Mouse (Mus musculus): ENCODE measurements around the gene Tnpo1. TPM values are rescaled to one million over a fixed set of nuclear protein-coding genes. Genes with fewer than 3 reads are reported as not detected.

Tnpo1 gene
- polyA plus RNA-seq, 1 experiment from 2014 or later, result 20.3 TPM

- Histone ChIP-seq H3K27me3 (replicated peaks; ENCODE audit: insufficient read depth, low read length) (no peaks in the 10 kb centered on the region), H3K4me2 (replicated peaks; ENCODE audit: low read depth, low read length) (peak overlapping the region; percentile 89), H3K27ac (ENCODE audit: low read length) (peak overlapping the region; percentile 97), H3K4me1 (ENCODE audit: insufficient read depth, low read depth, low read length) (peaks cover 6% of the 10 kb centered on the region), H3K9me3 (ENCODE audit: low read length) (no peaks in the 10 kb centered on the region), H3K9ac (replicated peaks; ENCODE audit: low read depth) (peak overlapping the region; percentile 84), H3K4me3 (ENCODE audit: low read depth, low read length) (peak overlapping the region; percentile 70), H3K36me3 (ENCODE audit: insufficient read depth, low read length) (0 out of 2 replicates have a peak, but pooled peaks cover 4% of the 10 kb centered on the region)
- TF ChIP-seq CTCF (IDR thresholded peaks at IDR 0.05) (peak; percentile 65), EP300 (IDR thresholded peaks at IDR 0.05) (no peak)
- WGBS, result under 1% methylated on average over 32 of the region's 32 CpGs
- ATAC-seq, result peak; percentile 96
- peak; percentile 92 for DNase-seq (ENCODE audit: low spot score)
Observed at GRCm38 (mm10) chr13:98890871-98891219, 35.3 kb downstream of the Tnpo1 start.

GRCm38 (mm10) chr13:98890137-98890870, 35.9 kb downstream of the Tnpo1 start:
- DNase-seq (ENCODE audit: low spot score) (peak; percentile 57), ATAC-seq (peak; percentile 82)
- Histone ChIP-seq H3K27me3 (replicated peaks; ENCODE audit: insufficient read depth, low read length) (no peaks in the 10 kb centered on the region), H3K4me2 (replicated peaks; ENCODE audit: low read depth, low read length) (peak overlapping the region; percentile 89), H3K4me3 (ENCODE audit: low read depth, low read length) (peak overlapping the region; percentile 70), H3K27ac (ENCODE audit: low read length) (peak overlapping the region; percentile 97), H3K9me3 (ENCODE audit: low read length) (no peaks in the 10 kb centered on the region), H3K4me1 (ENCODE audit: insufficient read depth, low read depth, low read length) (peaks cover 6% of the 10 kb centered on the region), H3K9ac (replicated peaks; ENCODE audit: low read depth) (peak overlapping the region; percentile 84), H3K36me3 (ENCODE audit: insufficient read depth, low read length) (peaks cover 4% of the 10 kb centered on the region; the same call in 1 of the 2 replicates)
- TF ChIP-seq EP300 (IDR thresholded peaks at IDR 0.05) (no peak), CTCF (IDR thresholded peaks at IDR 0.05) (no peak)
- WGBS, result under 1% methylated on average over 57 of the region's 71 CpGs

- Histone ChIP-seq H3K36me3 (ENCODE audit: insufficient read depth, low read length) (peaks cover 8% of the 10 kb centered on the region; the same call in 1 of the 2 replicates), H3K27me3 (replicated peaks; ENCODE audit: insufficient read depth, low read length) (no peaks in the 10 kb centered on the region), H3K4me2 (replicated peaks; ENCODE audit: low read depth, low read length) (no peak overlapping the region), H3K4me3 (ENCODE audit: low read depth, low read length) (no peak overlapping the region), H3K27ac (ENCODE audit: low read length) (no peak overlapping the region), H3K9ac (replicated peaks; ENCODE audit: low read depth) (no peak overlapping the region), H3K4me1 (ENCODE audit: insufficient read depth, low read depth, low read length) (peaks cover 6% of the 10 kb centered on the region), H3K9me3 (ENCODE audit: low read length) (no peaks in the 10 kb centered on the region)
- DNase-seq (ENCODE audit: low spot score) (no peak), ATAC-seq (no peak)
- TF ChIP-seq EP300 (IDR thresholded peaks at IDR 0.05), result no peak
- TF ChIP-seq CTCF (IDR thresholded peaks at IDR 0.05), result no peak
- 82% methylated on average over 12 of the region's 12 CpGs for WGBS
Observed at GRCm38 (mm10) chr13:98889211-98889610, 37.0 kb downstream of the Tnpo1 start.

- Histone ChIP-seq H3K4me2 (replicated peaks; ENCODE audit: low read depth, low read length) (no peak overlapping the region), H3K4me3 (ENCODE audit: low read depth, low read length) (no peak overlapping the region), H3K27ac (ENCODE audit: low read length) (no peak overlapping the region), H3K27me3 (replicated peaks; ENCODE audit: insufficient read depth, low read length) (no peaks in the 10 kb centered on the region), H3K9me3 (ENCODE audit: low read length) (no peaks in the 10 kb centered on the region), H3K4me1 (ENCODE audit: insufficient read depth, low read depth, low read length) (no peaks in the 10 kb centered on the region), H3K36me3 (ENCODE audit: insufficient read depth, low read length) (peaks cover 18% of the 10 kb centered on the region; the same call in 1 of the 2 replicates), H3K9ac (replicated peaks; ENCODE audit: low read depth) (no peak overlapping the region)
- ATAC-seq (no peak), DNase-seq (ENCODE audit: low spot score) (no peak)
- 89% methylated on average over 5 of the region's 5 CpGs for WGBS
- no peak for TF ChIP-seq EP300 (IDR thresholded peaks at IDR 0.05)
- no peak for TF ChIP-seq CTCF (IDR thresholded peaks at IDR 0.05)
Observed at GRCm38 (mm10) chr13:98883774-98884173, 42.4 kb downstream of the Tnpo1 start.

- no peak overlapping the region for H3K9ac ChIP-seq (replicated peaks; ENCODE audit: low read depth)
- DNase-seq (ENCODE audit: low spot score), result no peak
- no peak overlapping the region for H3K27ac ChIP-seq (ENCODE audit: low read length)
- no peak overlapping the region for H3K4me2 ChIP-seq (replicated peaks; ENCODE audit: low read depth, low read length)
- ATAC-seq, result no peak
- no peaks in the 10 kb centered on the region for H3K4me1 ChIP-seq (ENCODE audit: insufficient read depth, low read depth, low read length)
- no peak overlapping the region for H3K4me3 ChIP-seq (ENCODE audit: low read depth, low read length)
- no peak for TF ChIP-seq EP300 (IDR thresholded peaks at IDR 0.05)
- TF ChIP-seq CTCF (IDR thresholded peaks at IDR 0.05), result 0 out of 2 replicates have a peak, but pooled peaks have one; percentile 3
- peaks cover 26% of the 10 kb centered on the region; the same call in 1 of the 2 replicates for H3K36me3 ChIP-seq (ENCODE audit: insufficient read depth, low read length)
- no peaks in the 10 kb centered on the region for H3K9me3 ChIP-seq (ENCODE audit: low read length)
- 63% methylated on average over 1 of the region's 1 CpGs for WGBS
- H3K27me3 ChIP-seq (replicated peaks; ENCODE audit: insufficient read depth, low read length), result no peaks in the 10 kb centered on the region
Observed at GRCm38 (mm10) chr13:98881991-98882390, 44.2 kb downstream of the Tnpo1 start.

GRCm38 (mm10) chr13:98880336-98880735, 45.8 kb downstream of the Tnpo1 start:
- H3K4me2 ChIP-seq (replicated peaks; ENCODE audit: low read depth, low read length), result no peak overlapping the region
- peak; percentile 25 for DNase-seq (ENCODE audit: low spot score)
- TF ChIP-seq CTCF (IDR thresholded peaks at IDR 0.05) (no peak), EP300 (IDR thresholded peaks at IDR 0.05) (no peak)
- H3K4me3 ChIP-seq (ENCODE audit: low read depth, low read length), result no peak overlapping the region
- 49% methylated on average over 2 of the region's 2 CpGs for WGBS
- 0 out of 2 replicates have a peak overlapping the region, but pooled peaks have one; percentile 26 for H3K27ac ChIP-seq (ENCODE audit: low read length)
- no peak for ATAC-seq
- H3K9me3 ChIP-seq (ENCODE audit: low read length), result no peaks in the 10 kb centered on the region
- peaks cover 22% of the 10 kb centered on the region; the same call in 1 of the 2 replicates for H3K36me3 ChIP-seq (ENCODE audit: insufficient read depth, low read length)
- H3K9ac ChIP-seq (replicated peaks; ENCODE audit: low read depth), result no peak overlapping the region
- no peaks in the 10 kb centered on the region for H3K4me1 ChIP-seq (ENCODE audit: insufficient read depth, low read depth, low read length)
- H3K27me3 ChIP-seq (replicated peaks; ENCODE audit: insufficient read depth, low read length), result no peaks in the 10 kb centered on the region

All from lung, postnatal 0 days (tissue).